Mouse (Mus musculus): ENCODE measurements at regions not wholly inside any gene's neighbourhood (a gene's known extent, or its start where the extent isn't known, plus 50 kb on each side); places are given as distances from the start of the nearest gene placed in this dataset.

DNA sequence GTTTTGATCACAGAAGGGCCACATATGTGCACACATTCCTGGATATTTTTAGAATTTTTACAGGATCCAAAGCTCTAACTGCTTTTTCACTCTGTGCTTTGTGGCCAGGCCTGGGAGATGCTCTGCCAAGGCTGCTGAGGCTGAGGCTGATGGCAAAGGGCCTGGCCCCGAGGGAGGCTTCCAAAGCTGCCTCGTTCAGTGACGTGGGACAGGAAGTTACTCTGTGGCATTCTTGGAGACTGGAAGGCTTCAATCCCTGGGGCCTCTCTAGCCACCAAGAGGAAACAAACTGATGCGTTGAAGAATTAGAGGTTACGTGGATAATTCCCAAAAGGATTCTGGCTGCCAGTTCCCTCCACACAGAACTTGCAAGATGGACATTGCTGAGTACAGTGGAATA, 112.8 kb downstream of the Sec61b start:
- TF ChIP-seq CTCF (IDR thresholded peaks at IDR 0.05; ENCODE audit: control insufficient read depth, insufficient read depth, insufficient read length) (no peak), MYOG (IDR thresholded peaks at IDR 0.05; ENCODE audit: control insufficient read depth, extremely low read depth, insufficient read length) (no peak), USF1 (IDR thresholded peaks at IDR 0.05; ENCODE audit: low read depth) (no peak), MYOD1 (IDR thresholded peaks at IDR 0.05; ENCODE audit: control insufficient read depth, insufficient read length, low read depth) (no peak), MAX (IDR thresholded peaks at IDR 0.05) (no peak), CEBPB (IDR thresholded peaks at IDR 0.05; ENCODE audit: low read depth) (no peak)
